Mouse (Mus musculus): ENCODE results near the gene Kcmf1. TPM values are rescaled to one million over a fixed set of nuclear protein-coding genes. Genes with fewer than 3 reads are reported as not detected.

The Kcmf1 gene
- 30.9 and 36.7 TPM in 2 replicates for polyA plus RNA-seq (2015; fragmentation: Nextera tagmentation; extraction: Ambion mirVana)

GRCm38 (mm10) chr6:72899781-72900681 lies at the start of gene Kcmf1:
Kcmf1 (minus strand) TSS chr6:72899979.

Other genes starting within 250 kb of the Kcmf1 start
- gene Tcf7l1, start 110.7 kb downstream of the Kcmf1 start, polyA plus RNA-seq (2015; fragmentation: Nextera tagmentation; extraction: Ambion mirVana) = 5.2 and 7.6 TPM in 2 replicates
- gene Tmsb10, start 58.8 kb upstream of the Kcmf1 start, polyA plus RNA-seq (2015; fragmentation: Nextera tagmentation; extraction: Ambion mirVana) = 741 and 878 TPM in 2 replicates